Comparison of ENCODE assay signal across 14 mouse cellular contexts in genomic region chr2:43772640-43773039, GRCm38 (mm10). TPM values are rescaled to one million over a fixed set of nuclear protein-coding genes. Genes with fewer than 3 reads are reported as not detected.
DNase-seq lines count a peak whose midpoint lies in the region; ATAC-seq lines count a peak whose summit lies in the region.
"Had no signal": no experiment of that assay in that cellular context is flagged by ENCODE, and none has a peak within 500 bp of the region (broad histone marks: within the 10 kb centered on the region; RNA-seq: fewer than 3 reads in every experiment).

No protein-coding gene starts in this region.

- no peaks in the 10 kb centered on the region for H3K4me1 ChIP-seq in hindbrain, embryonic 13.5 days (replicated peaks)

- no peak overlapping the region for H3K4me2 ChIP-seq in hindbrain, embryonic 13.5 days

- DNase-seq in heart, adult 8-10 months (ENCODE audit: low spot score): peak; percentile 18
- no peak for DNase-seq in heart, postnatal 14 days
- DNase-seq in B cell, adult 2 months: peak; percentile 54
- peak; percentile 43 for DNase-seq in c-Kit-positive CD71-negative TER-119-negative erythroid progenitor cells, embryonic 14.5 days (ENCODE audit: low read depth)
- DNase-seq in frontal cortex, postnatal 10 days (ENCODE audit: low spot score in 2 of 2): no peak
- DNase-seq: cerebellum, postnatal 14 days; gastrocnemius, adult 2 months; heart, postnatal 36 days; kidney, postnatal 14 days had no signal

- peak overlapping the region; percentile 60 for H3K27ac ChIP-seq in macrophage
- no peak overlapping the region for H3K27ac ChIP-seq in hindbrain, embryonic 13.5 days
- H3K27ac ChIP-seq: gastrocnemius, adult 2 months had no signal

- 0% methylated on average over 5 of the region's 5 CpGs for WGBS in macrophage (ENCODE audit: missing documents)
- 88% methylated on average over 5 of the region's 5 CpGs for WGBS in hindbrain, embryonic 13.5 days

- ATAC-seq in hindbrain, embryonic 13.5 days (ENCODE audit: low FRiP score): no peak
- ATAC-seq in cerebellum, adult (ENCODE audit: insufficient number of reproducible peaks, low FRiP score, low TSS enrichment): no peak

- no peaks in the 10 kb centered on the region for H3K27me3 ChIP-seq in hindbrain, embryonic 13.5 days

- no peak overlapping the region for H3K9ac ChIP-seq in hindbrain, embryonic 13.5 days

- intact Hi-C loops in heart, postnatal 14 days (cut with DNase I): no loop called here

- H3K36me3 ChIP-seq in macrophage (ENCODE audit: inconsistent target): no peaks in the 10 kb centered on the region
- no peaks in the 10 kb centered on the region for H3K36me3 ChIP-seq in hindbrain, embryonic 13.5 days

- peaks cover 84% of the 10 kb centered on the region for H3K79me2 ChIP-seq in macrophage (ENCODE audit: inconsistent target)

- H3K4me3 ChIP-seq in macrophage (ENCODE audit: inconsistent target): no peak overlapping the region
- no peak overlapping the region for H3K4me3 ChIP-seq in hindbrain, embryonic 13.5 days
- H3K4me3 ChIP-seq: erythroblast, embryonic 14.5 days; gastrocnemius, adult 2 months had no signal

- no peaks in the 10 kb centered on the region for H3K9me3 ChIP-seq in hindbrain, embryonic 13.5 days

RNA-seq across cellular contexts. Expression of gene Arhgap15, which starts 24.0 kb away (rescaled TPM):
- total RNA-seq in heart, adult 8-10 months (2022): 1 to 10 TPM in 2 of 4 experiments, under 1 TPM in 2; 0.41 to 1.1 (median 0.89) TPM
- 1 to 10 TPM; 1.4 to 1.8 TPM for total RNA-seq in heart, postnatal 14 days (2021)
- total RNA-seq in macrophage (2018; cell fraction: chromatin; rRNA removed): 100 to 1,000 TPM in 24 of 26 experiments, 10 to 100 TPM in 2; 43.9 to 242 (median 191) TPM
- total RNA-seq in macrophage (2018; cell fraction: cytosol; rRNA removed): 10 to 100 TPM; 27.6 to 64.5 (median 42.0) TPM
- total RNA-seq in macrophage (2018; cell fraction: nucleus; rRNA removed): 100 to 1,000 TPM in 14 of 26 experiments, 10 to 100 TPM in 12; 47.9 to 149 (median 105) TPM
- polyA plus RNA-seq in macrophage (2018): 12.5 to 41.0 TPM (median 22.6 TPM) in 3 replicates
- 2.2 and 2.8 TPM in 2 replicates for polyA plus RNA-seq in hindbrain, embryonic 13.5 days (2015; fragmentation: Nextera tagmentation; extraction: Ambion mirVana)
- polyA plus RNA-seq: C2C12 had no signal

Comparison
In these comparisons a context has a peak if more than half of its experiments do, and no peak if none do; other contexts are left out.
1. DNase-seq: peak in heart, adult 8-10 months (single experiment), B cell, adult 2 months (2 of 2) and c-Kit-positive CD71-negative TER-119-negative erythroid progenitor cells, embryonic 14.5 days (single experiment); none in heart, postnatal 14 days (0 of 2) and frontal cortex, postnatal 10 days (0 of 2).